Mouse (Mus musculus): ENCODE measurements at regions not wholly inside any gene's neighbourhood (a gene's known extent, or its start where the extent isn't known, plus 50 kb on each side); places are given as distances from the start of the nearest gene placed in this dataset.

DNA sequence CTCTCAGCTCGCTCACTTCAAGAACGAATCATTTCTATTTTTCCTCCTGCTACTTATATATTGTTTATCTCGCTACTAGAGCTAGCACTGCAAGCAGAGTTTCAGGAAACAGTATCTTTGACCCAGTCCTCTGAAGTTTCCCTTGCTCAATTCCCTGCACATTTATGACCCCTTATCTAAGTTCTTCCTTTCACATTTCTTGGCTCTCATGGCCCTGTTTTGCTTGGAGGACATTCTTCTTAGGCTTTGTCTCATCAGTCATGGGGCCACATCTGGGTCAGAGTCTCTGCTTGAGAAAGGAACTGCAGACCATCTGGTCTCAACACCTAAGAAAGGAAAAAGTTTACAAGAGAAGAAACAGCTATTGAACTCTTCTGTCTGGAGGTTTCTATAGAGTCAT, 166.7 kb upstream of the Adamts3 start:
- no peak for TF ChIP-seq CTCF (IDR thresholded peaks at IDR 0.05; ENCODE audit: low read depth)
- no peak for TF ChIP-seq EP300 (IDR thresholded peaks at IDR 0.05; ENCODE audit: low read depth)

All from heart, postnatal 0 days (tissue).